Mouse (Mus musculus): ENCODE measurements around the gene Inpp5k.

DNA sequence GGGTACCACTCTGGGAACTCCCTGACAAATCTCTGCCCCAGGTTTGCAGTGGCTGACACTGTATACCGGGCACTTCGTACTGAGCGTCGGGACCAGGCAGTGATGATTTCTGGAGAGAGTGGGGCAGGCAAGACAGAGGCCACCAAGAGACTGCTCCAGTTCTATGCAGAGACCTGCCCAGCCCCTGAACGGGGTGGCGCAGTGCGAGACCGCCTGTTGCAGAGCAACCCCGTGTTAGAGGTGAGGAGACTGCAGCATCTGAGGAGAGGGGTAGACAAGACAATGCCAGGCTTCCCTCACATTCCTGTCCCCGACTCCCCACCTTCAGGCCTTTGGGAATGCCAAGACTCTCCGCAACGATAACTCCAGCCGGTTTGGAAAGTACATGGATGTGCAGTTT is 27.5 kb downstream of the Inpp5k start:
- TF ChIP-seq CTCF (IDR thresholded peaks at IDR 0.05; ENCODE audit: extremely low read depth, insufficient read depth, insufficient read length, insufficient replicate concordance) (no peak), POLR2A (IDR thresholded peaks at IDR 0.05; ENCODE audit: low read depth, low read length) (no peak)

All from spleen, adult 2 months (tissue).